Mouse (Mus musculus): ENCODE measurements around the gene Abhd17c.

Abhd17c gene

GRCm38 (mm10) chr7:84068931-84069330 is 82.8 kb downstream of the Abhd17c start:
- no peak for DNase-seq

GRCm38 (mm10) chr7:84059799-84060198 is 91.9 kb downstream of the Abhd17c start:
- DNase-seq = no peak

Data from kidney, postnatal 25 days (tissue).